Mouse (Mus musculus) MEL (cell line): Measurements from ENCODE around the gene Gm6993.

ENCODE experiments used
- ELF1 ChIP-seq: IDR thresholded peaks from 2 replicates; pipeline ENCODE4 v1.6.1; 2014; ENCODE audit warnings: low read depth, mild to moderate bottlenecking, inconsistent platforms, low read length, improper control_type of control experiment, moderate library complexity
- EP300 ChIP-seq, 2 experiments: IDR thresholded peaks; 2 replicates each; pipeline ENCODE4 v1.6.1; 2011; ENCODE audit warnings: improper control_type of control experiment in 2 of 2, low read length in 2 of 2, low read depth in 1 of 2, mild to moderate bottlenecking in 1 of 2
- POLR2A ChIP-seq, 2 experiments: IDR thresholded peaks; 2 replicates each; pipeline ENCODE4 v1.6.1; 2011 to 2012; ENCODE audit warnings: low read length in 2 of 2, mild to moderate bottlenecking in 2 of 2, control low read depth in 1 of 2, improper control_type of control experiment in 1 of 2, low read depth in 1 of 2, moderate library complexity in 1 of 2; ENCODE audit not compliant: control insufficient read depth in 1 of 2, insufficient read depth in 1 of 2, poor library complexity in 1 of 2

DNA sequence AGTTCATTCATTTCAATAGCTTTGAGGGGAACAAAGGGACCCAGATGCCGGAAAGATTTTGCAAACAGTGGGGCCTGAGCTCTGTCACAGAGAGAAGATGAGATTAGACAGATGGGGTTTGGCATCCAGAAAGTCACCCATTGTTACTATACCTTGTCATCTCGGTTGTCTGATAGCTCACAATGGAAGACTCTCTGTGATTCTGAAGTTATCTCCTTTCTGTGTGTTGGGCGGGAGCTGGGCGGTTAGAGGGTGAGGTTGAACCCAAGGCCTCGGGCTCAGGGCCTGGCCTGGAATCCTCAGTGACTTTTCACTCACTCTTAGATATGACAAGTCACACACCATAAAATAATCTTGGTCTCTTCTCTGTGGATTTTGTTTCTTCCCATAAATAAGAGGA, 30.2 kb downstream of the Gm6993 start:
- no peak for TF ChIP-seq POLR2A (IDR thresholded peaks at IDR 0.05; ENCODE audit: control insufficient read depth in 1 of 2, insufficient read depth in 1 of 2, low read depth in 1 of 2, low read length in 2 of 2, poor library complexity in 1 of 2)
- TF ChIP-seq EP300 (IDR thresholded peaks at IDR 0.05; ENCODE audit: low read depth in 1 of 2, low read length in 2 of 2) = no peak
- TF ChIP-seq ELF1 = no peak
